Mouse (Mus musculus) spleen, postnatal 4 days (tissue): Measurements from ENCODE around the gene Akap6.

Experiments
- DNase-seq, 2 experiments: peaks; one replicate each; pipeline ENCODE4 v3.0.0; 2022; ENCODE audit warnings: low spot score in 2 of 2

The Akap6 gene

DNA sequence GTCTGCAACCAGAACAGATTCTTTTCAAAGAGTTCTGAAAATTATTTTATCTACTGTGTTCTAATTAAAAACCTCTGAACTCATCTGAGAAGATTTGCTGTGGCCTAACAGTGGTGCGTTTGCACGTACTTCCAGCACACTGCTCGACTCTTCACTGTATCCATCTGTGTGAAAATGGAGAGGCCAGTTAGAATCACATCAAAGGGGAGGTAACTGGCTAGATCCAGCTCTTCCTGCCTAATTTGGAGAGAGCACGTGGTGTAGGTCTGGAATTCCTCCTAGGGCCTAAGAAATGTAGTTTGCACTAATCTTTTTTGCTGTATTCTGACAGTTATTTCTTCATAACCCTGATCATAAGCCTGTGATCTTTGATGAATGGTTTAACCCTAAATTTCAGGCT, 446.3 kb downstream of the Akap6 start:
- DNase-seq = no peak

DNA sequence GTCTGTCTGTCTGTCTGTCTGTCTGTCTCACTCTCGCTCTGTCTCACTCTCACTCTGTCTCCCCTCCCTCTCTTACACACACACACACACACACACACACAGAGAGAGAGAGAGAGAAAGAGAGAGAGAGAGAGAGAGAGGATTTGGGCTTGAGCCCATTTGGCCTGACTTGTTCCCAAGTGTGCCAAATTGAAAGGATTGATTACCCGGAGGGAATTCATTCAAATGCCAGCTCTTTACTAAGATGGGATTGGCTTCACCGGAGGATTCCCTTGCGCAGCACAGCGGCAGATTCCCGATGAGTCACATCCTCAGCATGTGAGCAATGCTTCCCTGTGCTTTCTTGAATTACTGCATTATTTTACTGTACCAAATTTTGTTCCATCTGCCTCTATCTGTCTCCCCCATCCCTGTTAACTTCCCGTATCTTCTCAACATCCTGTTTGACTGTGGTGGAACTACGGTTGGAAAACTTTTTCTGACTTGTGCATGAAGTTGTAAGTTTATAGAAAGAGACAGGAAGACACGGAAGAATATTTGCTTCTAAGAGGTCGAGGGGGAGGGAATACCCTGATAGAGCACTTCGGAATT, 447.4 kb downstream of the Akap6 start:
- no peak for DNase-seq

DNA sequence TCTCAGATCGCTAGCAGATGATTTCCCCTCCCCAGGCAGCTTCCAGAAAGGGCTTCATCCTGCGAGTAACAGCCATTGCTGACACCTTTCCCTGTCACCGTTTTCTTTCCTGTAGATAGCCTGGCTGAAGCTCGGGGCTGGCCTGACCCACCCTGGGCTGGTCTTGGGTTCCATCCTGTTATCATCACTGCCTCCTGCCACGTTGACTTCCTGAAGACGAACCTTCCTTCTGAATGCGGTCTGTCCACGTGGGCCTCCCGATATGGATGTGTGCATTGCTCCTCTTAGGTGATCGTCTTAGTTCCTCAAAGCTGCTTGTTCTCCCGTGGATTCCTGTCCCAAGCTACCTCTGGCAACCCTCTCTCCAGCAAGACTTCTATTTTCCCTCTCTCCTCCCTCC, 448.5 kb downstream of the Akap6 start:
- no peak for DNase-seq

DNA sequence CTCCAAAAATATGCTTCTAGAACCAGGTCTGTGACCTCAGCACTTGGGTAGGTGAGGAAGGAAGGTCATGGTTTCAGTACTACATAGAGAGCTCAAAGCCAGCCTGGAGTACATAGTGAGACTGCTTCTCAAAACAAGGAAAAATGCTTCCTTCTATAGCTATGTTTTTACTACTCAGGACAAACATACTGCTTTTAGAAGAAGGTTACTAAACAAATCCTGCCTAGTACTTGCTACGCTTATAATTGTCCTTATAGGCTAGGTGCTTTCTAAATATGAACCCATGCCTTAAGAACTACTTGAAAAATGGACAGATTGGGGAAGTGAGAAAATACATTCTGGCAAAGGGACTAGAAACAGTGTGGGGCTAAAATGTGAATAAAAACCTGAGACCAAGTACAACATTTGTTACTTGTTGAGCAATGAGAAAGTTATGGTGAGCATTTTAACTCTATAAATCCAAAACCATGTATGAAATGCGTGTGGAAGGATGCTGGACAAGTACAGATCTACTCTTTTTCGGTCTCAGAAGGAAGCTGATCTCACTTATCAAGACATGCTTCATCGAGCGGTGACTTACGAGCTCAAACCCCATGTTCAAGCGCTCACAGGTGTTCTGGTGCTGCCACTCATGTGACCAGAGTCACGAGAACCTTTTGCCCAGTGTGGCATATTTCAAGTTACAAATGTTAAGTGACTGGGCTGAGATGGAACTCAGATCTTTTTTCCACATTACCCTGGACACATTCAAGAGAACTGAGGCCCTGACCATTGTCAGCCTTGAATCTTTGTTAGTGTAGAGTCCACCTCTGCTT, 469.2 kb downstream of the Akap6 start:
- DNase-seq = no peak

DNA sequence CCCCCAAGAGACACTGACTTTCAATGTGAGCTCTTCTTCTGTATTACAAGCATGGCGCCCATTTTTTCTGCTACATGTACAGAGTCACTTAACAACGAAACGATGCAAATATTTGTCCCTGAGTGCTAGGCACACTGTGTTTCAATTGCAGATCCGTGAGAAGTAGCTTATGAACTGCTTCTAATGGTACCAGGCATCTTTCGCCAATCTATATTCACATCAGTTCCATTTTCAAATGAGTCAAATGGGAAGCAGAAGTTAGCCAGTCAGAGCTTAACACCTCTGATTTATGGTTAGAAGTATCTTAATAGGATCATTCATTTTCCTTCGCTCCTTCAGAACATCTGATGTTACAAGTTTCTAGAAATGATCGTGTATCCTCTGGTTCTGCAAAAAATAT, 492.3 kb downstream of the Akap6 start:
- no peak for DNase-seq

DNA sequence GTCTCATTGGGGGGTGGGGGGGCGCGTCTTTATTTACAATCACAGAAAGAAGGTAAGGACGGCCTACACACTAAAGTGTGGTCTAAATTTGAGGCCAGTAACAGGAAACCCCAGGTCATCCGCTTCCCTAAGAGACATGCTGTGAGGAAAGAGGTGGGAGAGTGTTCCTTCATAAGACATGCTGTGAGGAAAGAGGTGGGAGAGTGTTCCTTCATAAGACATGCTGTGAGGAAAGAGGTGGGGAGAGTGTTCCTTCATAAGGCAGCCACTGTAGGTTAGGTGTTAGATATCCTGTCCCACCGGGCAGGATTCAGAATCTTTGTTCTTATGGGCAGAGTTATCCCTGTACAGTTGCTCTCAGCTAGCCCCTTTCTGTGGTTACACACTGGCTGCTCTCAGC, 494.5 kb downstream of the Akap6 start:
- DNase-seq = no peak
